Mouse (Mus musculus) neural tube, embryonic 12.5 days (tissue): ENCODE results near the gene Tango6. TPM values are rescaled to one million over a fixed set of nuclear protein-coding genes. Genes with fewer than 3 reads are reported as not detected.
A peak's percentile ranks its signal among the peaks of the same experiment; 100 is the strongest.
"Not testable (repeated sequence)": the region's sequence is repeated elsewhere in the genome, so short reads cannot be mapped to it uniquely, and the experiment has no call there.

ENCODE experiments used
- ATAC-seq: fragments of 200-750 bp; cut with Nextera tagmentation; 2 replicates; pipeline ENCODE4 v1.8.0; 2017; ENCODE audit warnings: low read depth, mild to moderate bottlenecking, moderate TSS enrichment, moderate library complexity; ENCODE audit not compliant: low FRiP score
- H3K27ac ChIP-seq: fragments of 300-500 bp; sonication (generic); 2 replicates; pipeline ENCODE4 v1.5.1; 2016
- H3K27me3 ChIP-seq: fragments of 300-500 bp; sonication (generic); replicated peaks from 2 replicates; pipeline ENCODE4 v1.6.1; 2016; ENCODE audit warnings: mild to moderate bottlenecking
- H3K36me3 ChIP-seq: fragments of 300-500 bp; sonication (generic); 2 replicates; pipeline ENCODE4 v1.6.1; 2016; ENCODE audit warnings: mild to moderate bottlenecking
- H3K4me1 ChIP-seq: fragments of 300-500 bp; sonication (generic); 2 replicates; pipeline ENCODE4 v1.6.1; 2016
- H3K4me2 ChIP-seq: fragments of 300-500 bp; sonication (generic); replicated peaks from 2 replicates; pipeline ENCODE4 v1.6.1; 2016; ENCODE audit warnings: mild to moderate bottlenecking
- H3K4me3 ChIP-seq: fragments of 300-500 bp; sonication (generic); 2 replicates; pipeline ENCODE4 v1.5.1; 2016
- H3K9ac ChIP-seq: fragments of 300-500 bp; sonication (generic); 2 replicates; pipeline ENCODE4 v1.6.1; 2016; ENCODE audit warnings: mild to moderate bottlenecking
- H3K9me3 ChIP-seq: fragments of 300-500 bp; sonication (generic); 2 replicates; pipeline ENCODE4 v1.6.1; 2016; ENCODE audit warnings: mild to moderate bottlenecking
- WGBS: fragments of 180-500 bp; shearing (Covaris S2); methylation state at CpG from one replicate; pipeline ENCODE4 v1.1.7; 2016; 5-methylcytosine and 5-hydroxymethylcytosine counted together
- polyA plus RNA-seq: library from polyadenylated mRNA; unstranded; fragments of >200 nt; fragmentation: Nextera tagmentation; extraction: Ambion mirVana; gene quantifications from 2 replicates; pipeline ENCODE4 v1.2.1, GENCODE M21; 2016

Gene Tango6
- polyA plus RNA-seq, 1 experiment from 2014 or later = 8.9 TPM

GRCm38 (mm10) chr8:106870537-106871327, 187.9 kb downstream of the Tango6 start:
- H3K27ac ChIP-seq = no peak overlapping the region
- peak overlapping the region; percentile 65 for H3K9ac ChIP-seq
- H3K4me3 ChIP-seq = peak overlapping the region; percentile 48
- under 1% methylated on average over 62 of the region's 63 CpGs for WGBS
- peaks cover 32% of the 10 kb centered on the region for H3K4me1 ChIP-seq
- peaks cover 11% of the 10 kb centered on the region for H3K36me3 ChIP-seq
- H3K4me2 ChIP-seq = peak overlapping the region; percentile 98
- peak; percentile 76 for ATAC-seq
- no peaks in the 10 kb centered on the region for H3K9me3 ChIP-seq
- peaks cover 62% of the 10 kb centered on the region for H3K27me3 ChIP-seq

- Histone ChIP-seq H3K27ac (no peak overlapping the region), H3K36me3 (peaks cover 14% of the 10 kb centered on the region), H3K9me3 (no peaks in the 10 kb centered on the region), H3K4me1 (peaks cover 32% of the 10 kb centered on the region), H3K9ac (peak overlapping the region; percentile 65), H3K4me3 (peak overlapping the region; percentile 48), H3K4me2 (peak overlapping the region; percentile 98), H3K27me3 (peaks cover 62% of the 10 kb centered on the region)
- under 1% methylated on average over 15 of the region's 15 CpGs for WGBS
- peak; percentile 31; the same call in 1 of the 2 replicates for ATAC-seq
Measured at GRCm38 (mm10) chr8:106871328-106871926, 188.6 kb downstream of the Tango6 start.

DNA sequence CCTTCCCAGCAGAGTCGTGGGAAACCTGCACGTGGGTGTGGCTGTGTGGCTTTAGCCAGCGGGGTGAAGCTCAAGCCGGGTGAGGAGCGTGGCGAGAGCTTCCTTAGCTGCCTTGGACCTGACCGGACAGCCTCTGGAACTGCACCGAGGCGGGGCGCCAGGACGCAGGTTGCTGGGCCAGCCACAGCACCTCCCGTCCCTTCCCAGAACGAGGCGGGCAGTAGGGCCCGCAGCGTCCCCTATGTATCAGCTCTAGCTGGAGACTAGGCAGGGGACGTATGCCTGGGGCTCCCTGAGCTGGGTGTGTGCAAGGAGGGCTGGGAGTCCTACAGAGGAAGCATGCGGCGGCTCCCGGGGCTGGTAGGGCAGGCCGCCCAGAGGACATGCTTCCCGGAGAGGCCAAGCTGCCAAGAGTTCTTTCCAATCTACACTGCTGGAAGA, 189.1 kb downstream of the Tango6 start:
- no peaks in the 10 kb centered on the region for H3K9me3 ChIP-seq
- H3K27ac ChIP-seq = no peak overlapping the region
- peaks cover 19% of the 10 kb centered on the region for H3K36me3 ChIP-seq
- peaks cover 32% of the 10 kb centered on the region for H3K4me1 ChIP-seq
- peak; percentile 63 for ATAC-seq
- H3K27me3 ChIP-seq = peaks cover 60% of the 10 kb centered on the region
- peak overlapping the region; percentile 65 for H3K9ac ChIP-seq
- peak overlapping the region; percentile 48 for H3K4me3 ChIP-seq
- peak overlapping the region; percentile 98 for H3K4me2 ChIP-seq
- WGBS = under 1% methylated on average over 22 of the region's 22 CpGs

DNA sequence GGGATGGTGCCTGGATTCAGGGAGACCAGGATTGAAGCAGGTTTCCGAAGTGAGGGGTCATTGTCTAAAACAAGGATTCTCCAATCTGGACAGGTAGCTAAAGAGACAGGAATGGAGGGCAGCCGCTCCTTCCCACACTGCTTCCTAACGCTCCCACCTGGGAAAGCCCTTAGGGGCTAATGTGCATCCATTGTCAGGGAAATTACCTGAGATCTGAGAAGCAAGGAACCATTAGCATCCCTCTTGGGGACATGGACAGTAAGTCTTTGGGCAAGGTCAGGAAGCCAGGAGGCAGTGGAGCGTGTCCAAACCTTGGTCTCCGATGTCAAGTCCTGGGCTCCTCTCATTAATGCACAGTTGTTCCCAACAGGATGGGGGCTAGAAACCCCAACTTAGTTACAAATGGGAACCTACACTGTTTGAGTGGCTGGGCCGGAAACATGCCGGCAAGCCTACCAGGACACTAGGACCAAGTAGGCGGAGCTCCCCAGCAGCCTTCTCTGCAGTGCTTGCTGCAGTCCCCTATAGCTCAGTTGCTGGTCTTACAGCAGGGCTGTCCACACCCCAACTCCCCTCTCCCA, 189.7 kb downstream of the Tango6 start:
- Histone ChIP-seq H3K36me3 (peaks cover 23% of the 10 kb centered on the region), H3K27ac (no peak overlapping the region), H3K4me3 (peak overlapping the region; percentile 48; the same call in 1 of the 2 replicates), H3K9me3 (no peaks in the 10 kb centered on the region), H3K9ac (peak overlapping the region; percentile 65), H3K4me1 (peaks cover 32% of the 10 kb centered on the region), H3K4me2 (peak overlapping the region; percentile 98), H3K27me3 (peaks cover 60% of the 10 kb centered on the region)
- 9% methylated on average over 8 of the region's 8 CpGs for WGBS
- ATAC-seq = no peak

DNA sequence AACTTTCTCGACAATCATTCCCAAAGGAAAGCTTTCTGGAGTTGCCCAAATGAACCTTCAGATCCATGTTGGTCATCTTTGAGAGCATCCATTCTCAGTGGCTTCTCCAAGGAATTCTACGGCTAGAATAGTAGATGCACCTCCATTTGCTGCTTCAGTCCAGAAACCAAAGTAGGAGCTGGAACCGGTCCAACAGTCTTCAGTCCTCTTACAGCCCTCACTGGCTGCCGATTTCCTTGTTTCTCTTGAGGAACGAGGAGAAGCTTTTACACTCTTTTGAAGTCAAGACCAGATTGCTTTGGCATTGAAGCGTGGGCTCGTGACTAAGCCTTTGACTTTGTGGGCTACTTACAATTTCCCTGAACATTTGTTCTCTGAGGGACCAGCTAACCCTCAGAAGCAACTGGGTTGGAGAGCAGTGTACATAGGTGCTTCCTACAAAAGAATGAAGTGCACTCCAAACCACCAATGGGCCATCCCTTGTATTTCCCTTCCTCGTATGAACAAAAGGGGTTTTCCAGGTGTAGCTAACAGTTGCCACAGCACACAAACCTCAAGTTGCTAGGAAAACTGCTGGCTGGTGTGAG, 197.3 kb downstream of the Tango6 start:
- no peak overlapping the region for H3K4me2 ChIP-seq
- H3K9me3 ChIP-seq = no peaks in the 10 kb centered on the region
- no peak overlapping the region for H3K9ac ChIP-seq
- H3K27me3 ChIP-seq = no peaks in the 10 kb centered on the region
- no peaks in the 10 kb centered on the region for H3K4me1 ChIP-seq
- H3K4me3 ChIP-seq = no peak overlapping the region
- 96% methylated on average over 8 of the region's 8 CpGs for WGBS
- H3K36me3 ChIP-seq = peaks cover 83% of the 10 kb centered on the region
- H3K27ac ChIP-seq = no peak overlapping the region
- ATAC-seq = no peak

- ATAC-seq = not testable (repeated sequence)
- WGBS = 95% methylated on average over 11 of the region's 11 CpGs
Measured at GRCm38 (mm10) chr8:106884094-106884493, 201.2 kb downstream of the Tango6 start.

DNA sequence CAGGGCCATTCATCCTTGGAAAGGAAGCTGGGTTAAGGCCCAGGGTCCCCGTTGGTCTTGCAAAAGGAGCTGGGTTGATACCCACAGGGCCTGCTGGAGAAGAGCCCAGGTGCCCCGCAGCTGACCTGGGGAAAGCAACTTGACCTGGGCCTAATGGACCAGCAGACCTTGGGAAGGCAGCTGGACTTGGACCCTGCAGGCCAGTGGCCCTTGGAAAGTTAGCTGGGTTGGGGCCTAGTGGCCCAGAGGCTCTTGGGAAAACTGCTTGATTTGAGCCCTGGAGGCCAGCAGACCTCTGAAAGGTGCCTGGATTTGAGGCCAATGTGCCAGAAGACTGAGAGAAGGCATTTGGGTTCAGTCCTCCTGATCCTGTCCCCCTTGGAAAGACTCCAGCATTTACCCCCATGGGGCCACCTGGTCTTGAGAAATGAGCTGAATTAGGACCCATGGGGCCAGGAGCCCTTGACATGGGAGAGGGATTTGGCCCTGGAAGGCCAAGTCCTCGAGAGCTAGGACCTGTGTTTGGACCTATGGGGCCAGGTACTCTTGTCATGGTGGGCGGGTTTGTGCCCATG, 202.0 kb downstream of the Tango6 start:
- not testable (repeated sequence) for H3K9me3 ChIP-seq, H3K27me3 ChIP-seq, H3K9ac ChIP-seq, ATAC-seq, H3K4me3 ChIP-seq, H3K27ac ChIP-seq, H3K4me2 ChIP-seq, H3K4me1 ChIP-seq
- peaks cover 64% of the 10 kb centered on the region for H3K36me3 ChIP-seq
- WGBS = 96% methylated on average over 4 of the region's 4 CpGs

More at GRCm38 (mm10) chr8:106884094-106884493, 201.2 kb downstream of the Tango6 start:
- H3K4me1 ChIP-seq, H3K9ac ChIP-seq, H3K4me2 ChIP-seq, H3K27ac ChIP-seq, H3K27me3 ChIP-seq, H3K4me3 ChIP-seq, H3K9me3 ChIP-seq: not testable (repeated sequence)
- peaks cover 73% of the 10 kb centered on the region for H3K36me3 ChIP-seq

- no peak for ATAC-seq
Measured at GRCm38 (mm10) chr8:106887336-106888189, 204.7 kb downstream of the Tango6 start.

DNA sequence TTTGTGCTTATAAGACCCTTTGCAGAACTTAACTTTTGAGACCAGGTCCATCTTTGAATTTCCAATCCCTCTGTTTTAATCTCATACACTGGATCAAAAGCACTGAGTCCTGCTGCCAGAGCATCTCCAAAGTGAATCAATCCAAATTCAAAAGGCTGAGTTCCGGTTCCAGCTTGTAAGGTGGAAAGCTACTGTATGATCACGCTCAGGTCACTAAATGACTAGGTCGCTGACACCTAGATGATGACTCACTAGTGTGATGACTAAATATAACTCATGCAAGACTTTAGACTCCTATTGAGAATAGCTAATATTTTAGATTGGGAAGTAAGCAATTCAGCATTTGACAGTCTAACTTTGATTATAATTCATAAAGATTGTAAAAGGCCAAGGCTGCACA, 205.9 kb downstream of the Tango6 start:
- Histone ChIP-seq H3K4me2 (no peak overlapping the region), H3K36me3 (peaks cover 30% of the 10 kb centered on the region), H3K27ac (no peak overlapping the region), H3K4me1 (peaks cover 8% of the 10 kb centered on the region; the same call in 1 of the 2 replicates), H3K9ac (no peak overlapping the region), H3K27me3 (no peaks in the 10 kb centered on the region), H3K9me3 (no peaks in the 10 kb centered on the region), H3K4me3 (no peak overlapping the region)
- WGBS = 93% methylated on average over 3 of the region's 3 CpGs
- ATAC-seq = no peak

More at GRCm38 (mm10) chr8:106887336-106888189, 204.7 kb downstream of the Tango6 start:
- no peaks in the 10 kb centered on the region for H3K27me3 ChIP-seq
- peaks cover 41% of the 10 kb centered on the region for H3K36me3 ChIP-seq
- H3K4me2 ChIP-seq = no peak overlapping the region
- H3K4me1 ChIP-seq = peaks cover 8% of the 10 kb centered on the region; the same call in 1 of the 2 replicates
- no peak overlapping the region for H3K4me3 ChIP-seq
- no peak overlapping the region for H3K9ac ChIP-seq
- WGBS = 54% methylated on average over 5 of the region's 5 CpGs
- no peaks in the 10 kb centered on the region for H3K9me3 ChIP-seq
- H3K27ac ChIP-seq = no peak overlapping the region

GRCm38 (mm10) chr8:106892210-106892805, 209.4 kb downstream of the Tango6 start:
- no peaks in the 10 kb centered on the region for H3K9me3 ChIP-seq
- H3K4me3 ChIP-seq = peak overlapping the region; percentile 91
- H3K4me2 ChIP-seq = peak overlapping the region; percentile 76
- peak overlapping the region; percentile 79; the same call in 1 of the 2 replicates for H3K27ac ChIP-seq
- peak; percentile 23; the same call in 1 of the 2 replicates for ATAC-seq
- H3K27me3 ChIP-seq = no peaks in the 10 kb centered on the region
- H3K9ac ChIP-seq = peak overlapping the region; percentile 97
- 1% methylated on average over 15 of the region's 15 CpGs for WGBS
- peaks cover 14% of the 10 kb centered on the region; the same call in 1 of the 2 replicates for H3K4me1 ChIP-seq
- peaks cover 7% of the 10 kb centered on the region for H3K36me3 ChIP-seq
